Mouse (Mus musculus) C2C12 (cell line): Measurements from ENCODE around the gene Psmd3.

Experiments
- CEBPB ChIP-seq: IDR thresholded peaks from one replicate; pipeline ENCODE4 v1.6.1; 2011; ENCODE audit warnings: low read depth, mild to moderate bottlenecking, control low read depth, moderate library complexity
- CTCF ChIP-seq: IDR thresholded peaks from one replicate; pipeline ENCODE4 v1.5.1; 2011; ENCODE audit not compliant: control insufficient read depth, insufficient read depth, insufficient read length
- MAX ChIP-seq: IDR thresholded peaks from one replicate; pipeline ENCODE4 v1.6.1; 2011; ENCODE audit warnings: mild to moderate bottlenecking, control low read depth
- MYOD1 ChIP-seq: IDR thresholded peaks from one replicate; pipeline ENCODE4 v1.6.1; 2011; ENCODE audit warnings: low read depth; ENCODE audit not compliant: control insufficient read depth, insufficient read length
- MYOG ChIP-seq: IDR thresholded peaks from one replicate; pipeline ENCODE4 v1.6.1; 2011; ENCODE audit not compliant: control insufficient read depth, insufficient read length; ENCODE audit errors: extremely low read depth

DNA sequence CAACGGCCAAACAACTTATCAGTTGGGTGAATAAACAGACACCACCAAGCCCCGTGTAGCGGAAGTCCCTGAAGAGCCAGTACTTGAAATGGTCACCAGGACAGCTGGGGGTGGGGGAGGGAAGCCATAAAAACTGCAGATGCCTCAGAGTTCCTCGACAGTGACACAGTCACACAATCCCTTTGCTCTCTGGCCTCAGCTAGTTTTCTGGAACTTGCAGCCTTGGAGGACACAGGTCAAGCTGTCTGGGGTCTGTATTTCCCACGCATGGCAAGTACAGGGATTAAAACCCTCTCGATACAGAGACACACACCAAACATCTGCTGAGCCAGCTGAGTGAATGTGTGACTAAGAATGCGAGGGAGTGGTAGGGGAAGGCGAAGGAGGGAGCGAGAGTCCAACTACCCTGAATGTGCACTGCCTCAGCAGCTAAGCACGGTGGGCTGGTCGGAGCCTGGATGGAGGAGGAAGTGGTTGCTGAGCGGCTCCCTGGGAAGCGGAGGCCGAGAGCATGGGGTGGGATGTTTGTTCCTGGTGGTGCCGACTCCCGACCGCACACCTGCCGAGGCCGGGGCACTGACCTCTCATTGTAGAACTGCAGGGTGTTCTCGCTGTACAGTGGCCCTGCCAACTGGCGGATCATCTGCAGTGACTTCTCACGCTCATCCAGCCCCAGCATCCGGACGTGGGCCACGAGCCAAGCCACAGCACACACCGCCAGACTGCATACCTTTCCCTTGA lies 26.8 kb downstream of the Psmd3 start:
- TF ChIP-seq CTCF, result no peak
- TF ChIP-seq MAX, result no peak
- peak; percentile 68 for TF ChIP-seq MYOD1
- no peak for TF ChIP-seq MYOG
- TF ChIP-seq CEBPB, result no peak
